Mouse (Mus musculus) liver, postnatal 0 days (tissue): Measurements from ENCODE around the gene Socs5.

Experiments used
- CTCF ChIP-seq: sonication (generic); IDR thresholded peaks from 2 replicates; pipeline ENCODE4 v1.5.1; 2016; ENCODE audit warnings: antibody characterized with exemption, low read depth
- EP300 ChIP-seq: IDR thresholded peaks from 2 replicates; pipeline ENCODE4 v1.6.1; 2016; ENCODE audit warnings: antibody characterized with exemption, low read depth, mild to moderate bottlenecking

- TF ChIP-seq CTCF (no peak; the same call in 1 of the 2 replicates), EP300 (no peak)
Observed at GRCm38 (mm10) chr17:87157739-87158138, 50.3 kb downstream of the Socs5 start.
